Mouse (Mus musculus) liver, postnatal 0 days (tissue): Measurements from ENCODE around the gene Zfp512.
"Not testable (repeated sequence)": the region's sequence is repeated elsewhere in the genome, so short reads cannot be mapped to it uniquely, and the experiment has no call there.

Experiments used
- CTCF ChIP-seq: sonication (generic); IDR thresholded peaks from 2 replicates; pipeline ENCODE4 v1.5.1; 2016; ENCODE audit warnings: antibody characterized with exemption, low read depth
- EP300 ChIP-seq: IDR thresholded peaks from 2 replicates; pipeline ENCODE4 v1.6.1; 2016; ENCODE audit warnings: antibody characterized with exemption, low read depth, mild to moderate bottlenecking

DNA sequence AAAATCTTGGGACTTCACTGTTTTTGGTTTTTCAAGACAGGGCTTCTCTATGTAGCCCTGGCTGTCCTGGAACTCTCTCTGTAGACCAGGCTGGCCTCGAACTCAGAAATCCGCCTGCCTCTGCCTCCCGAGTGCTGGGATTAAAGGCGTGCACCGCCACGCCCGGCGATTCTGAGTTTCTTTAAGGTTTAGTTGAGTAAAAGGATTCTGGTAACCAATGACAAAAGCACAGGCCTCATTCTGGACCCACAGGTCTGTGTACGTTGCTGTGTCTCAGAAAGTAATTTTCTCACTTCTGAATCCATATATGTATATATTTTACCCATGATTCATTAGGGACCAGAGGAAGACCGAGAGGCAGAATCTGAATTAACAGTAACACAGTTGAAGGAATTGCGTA is 75.5 kb downstream of the Zfp512 start, which contains the start of gene Supt7l:
- not testable (repeated sequence) for TF ChIP-seq CTCF, EP300
